Mouse (Mus musculus) G1E (cell line): ENCODE measurements around the gene Evi5. TPM values are rescaled to one million over a fixed set of nuclear protein-coding genes. Genes with fewer than 3 reads are reported as not detected.

ENCODE experiments used
- ATAC-seq: 2 replicates; pipeline ENCODE4 v1.8.0; 2016; ENCODE audit warnings: mild to moderate bottlenecking; ENCODE audit not compliant: insufficient number of reproducible peaks, poor library complexity, low FRiP score, severe bottlenecking; ENCODE audit errors: extremely low read depth
- DNase-seq: peaks from one replicate; pipeline ENCODE4 v3.0.0; 2012; ENCODE audit warnings: low spot score
- H3K27me3 ChIP-seq: 2 replicates; pipeline ENCODE4 v1.6.1; 2012; ENCODE audit warnings: mild to moderate bottlenecking, low read length, inconsistent platforms; ENCODE audit not compliant: insufficient read depth
- H3K36me3 ChIP-seq: replicated peaks from 2 replicates; pipeline ENCODE3; 2012; ENCODE audit warnings: mild to moderate bottlenecking, inconsistent platforms
- H3K4me1 ChIP-seq: 2 replicates; pipeline ENCODE4 v1.6.1; 2012; ENCODE audit warnings: low read depth, low read length, inconsistent platforms, mixed read lengths; ENCODE audit not compliant: insufficient read depth
- H3K4me3 ChIP-seq: 2 replicates; pipeline ENCODE4 v1.5.1; 2012; ENCODE audit warnings: low read depth, mild to moderate bottlenecking, inconsistent platforms, low read length, moderate library complexity, mixed read lengths
- H3K9me3 ChIP-seq: replicated peaks from 2 replicates; pipeline ENCODE4 v1.6.1; 2012; ENCODE audit warnings: inconsistent platforms
- CTCF ChIP-seq: IDR thresholded peaks from 2 replicates; pipeline ENCODE4 v1.5.1; 2012; ENCODE audit warnings: low read depth, low read length, inconsistent platforms, mixed read lengths
- GATA1 ChIP-seq: IDR thresholded peaks from 2 replicates; pipeline ENCODE4 v1.6.1; 2012; ENCODE audit warnings: borderline replicate concordance, low read length, inconsistent platforms, mixed read lengths
- GATA2 ChIP-seq: IDR thresholded peaks from 2 replicates; pipeline ENCODE4 v1.6.1; 2012; ENCODE audit warnings: low read depth, low read length, inconsistent platforms, borderline replicate concordance
- POLR2AphosphoS5 ChIP-seq: IDR thresholded peaks from 2 replicates; pipeline ENCODE4 v1.6.1; 2012; ENCODE audit warnings: low read depth, low read length, inconsistent platforms; ENCODE audit not compliant: insufficient replicate concordance
- TAL1 ChIP-seq: conservative IDR thresholded peaks from 2 replicates; pipeline ENCODE4 v1.6.1; 2012; ENCODE audit warnings: low read depth, low read length, inconsistent platforms, mixed read lengths
- polyA plus RNA-seq: library from polyadenylated mRNA; stranded (reverse); fragments of >175 nt; gene quantifications from 2 replicates; pipeline ENCODE4 v1.2.3, GENCODE M21; 2012
- total RNA-seq, 2 experiments: library from RNA; stranded (forward) in 1 of 2; stranded (reverse) in 1 of 2; fragments of 200-1000 nt in 1 of 2; fragments of >200 nt in 1 of 2; fragmentation: Nextera tagmentation in 1 of 2; gene quantifications; 2 replicates each; pipeline ENCODE4 v1.2.3; 2014 to 2017

Evi5 gene
- total and polyA plus RNA-seq, 3 experiments, result 3.8 to 94.2 (median 36.4) TPM

GRCm38 (mm10) chr5:107873886-107874302, 1.0 kb downstream of the Evi5 start:
- TF ChIP-seq TAL1 (peak; percentile 88), CTCF (no peak), GATA2 (no peak), POLR2AphosphoS5 (no peak)
- no peaks in the 10 kb centered on the region for H3K27me3 ChIP-seq
- ATAC-seq (peak; percentile 76), DNase-seq (peak; percentile 34)
- no peaks in the 10 kb centered on the region for H3K9me3 ChIP-seq
- peak overlapping the region; percentile 53; the same call in 1 of the 2 replicates for H3K4me3 ChIP-seq
- H3K36me3 ChIP-seq, result peaks cover 10% of the 10 kb centered on the region
- H3K4me1 ChIP-seq, result peaks cover 56% of the 10 kb centered on the region

GRCm38 (mm10) chr5:107873330-107873729, 1.6 kb downstream of the Evi5 start:
- DNase-seq (no peak), ATAC-seq (no peak)
- H3K36me3 ChIP-seq, result peaks cover 10% of the 10 kb centered on the region
- H3K9me3 ChIP-seq, result no peaks in the 10 kb centered on the region
- H3K27me3 ChIP-seq, result no peaks in the 10 kb centered on the region
- no peak for TF ChIP-seq POLR2AphosphoS5
- H3K4me3 ChIP-seq, result peak overlapping the region; percentile 53; the same call in 1 of the 2 replicates
- peaks cover 57% of the 10 kb centered on the region for H3K4me1 ChIP-seq

- TF ChIP-seq POLR2AphosphoS5, result no peak
- no peak for TF ChIP-seq GATA2
- no peak for TF ChIP-seq GATA1
- TF ChIP-seq TAL1, result no peak
- no peak for TF ChIP-seq CTCF
- DNase-seq, result no peak
- Histone ChIP-seq H3K36me3 (peaks cover 13% of the 10 kb centered on the region), H3K27me3 (no peaks in the 10 kb centered on the region), H3K4me1 (peaks cover 71% of the 10 kb centered on the region), H3K9me3 (no peaks in the 10 kb centered on the region), H3K4me3 (no peak overlapping the region)
- ATAC-seq, result no peak
These were observed 5.2 kb downstream of the Evi5 start for GRCm38 (mm10) chr5:107869701-107870100.

GRCm38 (mm10) chr5:107868905-107869424, 5.9 kb downstream of the Evi5 start:
- Histone ChIP-seq H3K4me1 (peaks cover 74% of the 10 kb centered on the region), H3K27me3 (no peaks in the 10 kb centered on the region), H3K9me3 (no peaks in the 10 kb centered on the region), H3K36me3 (peaks cover 15% of the 10 kb centered on the region), H3K4me3 (peak overlapping the region; percentile 89)
- TF ChIP-seq GATA2, result no peak
- no peak for TF ChIP-seq TAL1
- TF ChIP-seq CTCF, result no peak
- DNase-seq, result peak; percentile 87
- ATAC-seq, result peak; percentile 73

- TF ChIP-seq CTCF (no peak), GATA1 (no peak), GATA2 (no peak), TAL1 (no peak), POLR2AphosphoS5 (no peak)
- ATAC-seq (no peak), DNase-seq (peak; percentile 42)
- Histone ChIP-seq H3K4me1 (peaks cover 68% of the 10 kb centered on the region), H3K9me3 (no peaks in the 10 kb centered on the region), H3K27me3 (no peaks in the 10 kb centered on the region), H3K36me3 (peaks cover 16% of the 10 kb centered on the region), H3K4me3 (peak overlapping the region; percentile 89)
These were observed 6.7 kb downstream of the Evi5 start for GRCm38 (mm10) chr5:107867970-107868904.

- H3K4me3 ChIP-seq, result peak overlapping the region; percentile 28; the same call in 1 of the 2 replicates
- H3K27me3 ChIP-seq, result no peaks in the 10 kb centered on the region
These were observed 8.5 kb downstream of the Evi5 start for GRCm38 (mm10) chr5:107866127-107867126.

More at GRCm38 (mm10) chr5:107866127-107867126, 8.5 kb downstream of the Evi5 start:
- peaks cover 60% of the 10 kb centered on the region for H3K4me1 ChIP-seq
- ATAC-seq (peak; percentile 24; the same call in 1 of the 2 replicates), DNase-seq (no peak)
- no peak for TF ChIP-seq GATA2
- no peak for TF ChIP-seq TAL1
- TF ChIP-seq GATA1, result no peak
- TF ChIP-seq POLR2AphosphoS5, result no peak
- no peak for TF ChIP-seq CTCF
- H3K9me3 ChIP-seq, result no peaks in the 10 kb centered on the region
- peaks cover 12% of the 10 kb centered on the region for H3K36me3 ChIP-seq
